Mouse (Mus musculus): Measurements from ENCODE around the gene Iqsec1.
"Not testable (repeated sequence)": the region's sequence is repeated elsewhere in the genome, so short reads cannot be mapped to it uniquely, and the experiment has no call there.

Iqsec1 gene

GRCm38 (mm10) chr6:90660398-90661028 lies 328.0 kb downstream of the Iqsec1 start:
- H3K9me3 ChIP-seq (ENCODE audit: low read length), result no peaks in the 10 kb centered on the region
- H3K36me3 ChIP-seq (ENCODE audit: insufficient read depth, low read length), result peaks cover 11% of the 10 kb centered on the region
- H3K4me3 ChIP-seq (replicated peaks; ENCODE audit: low read length), result peak overlapping the region; percentile 64
- no peak for TF ChIP-seq POU5F1 (IDR thresholded peaks at IDR 0.05; ENCODE audit: borderline replicate concordance, low read length)
- TF ChIP-seq CTCF (conservative IDR thresholded peaks at IDR 0.05; ENCODE audit: low read length), result no peak
- no peak for TF ChIP-seq NANOG (IDR thresholded peaks at IDR 0.05; ENCODE audit: borderline replicate concordance, low read length)
- peaks cover 34% of the 10 kb centered on the region for H3K4me1 ChIP-seq (replicated peaks; ENCODE audit: low read depth, low read length)
- H3K27me3 ChIP-seq (ENCODE audit: insufficient read depth, low read length), result 0 out of 2 replicates have a peak, but pooled peaks cover 3% of the 10 kb centered on the region

GRCm38 (mm10) chr6:90659913-90660312 lies 328.6 kb downstream of the Iqsec1 start:
- no peak for TF ChIP-seq NANOG (IDR thresholded peaks at IDR 0.05; ENCODE audit: borderline replicate concordance, low read length)
- no peak for TF ChIP-seq POU5F1 (IDR thresholded peaks at IDR 0.05; ENCODE audit: borderline replicate concordance, low read length)
- no peak for TF ChIP-seq CTCF (conservative IDR thresholded peaks at IDR 0.05; ENCODE audit: low read length)
- Histone ChIP-seq H3K36me3 (ENCODE audit: insufficient read depth, low read length) (peaks cover 5% of the 10 kb centered on the region), H3K4me1 (replicated peaks; ENCODE audit: low read depth, low read length) (peaks cover 34% of the 10 kb centered on the region), H3K27me3 (ENCODE audit: insufficient read depth, low read length) (0 out of 2 replicates have a peak, but pooled peaks cover 3% of the 10 kb centered on the region), H3K9me3 (ENCODE audit: low read length) (no peaks in the 10 kb centered on the region), H3K4me3 (replicated peaks; ENCODE audit: low read length) (no peak overlapping the region)

GRCm38 (mm10) chr6:90656344-90656850 lies 332.1 kb downstream of the Iqsec1 start:
- TF ChIP-seq CTCF (conservative IDR thresholded peaks at IDR 0.05; ENCODE audit: low read length), result peak; percentile 23
- H3K36me3 ChIP-seq (ENCODE audit: insufficient read depth, low read length); H3K9me3 ChIP-seq (ENCODE audit: low read length); H3K27me3 ChIP-seq (ENCODE audit: insufficient read depth, low read length); H3K4me3 ChIP-seq (replicated peaks; ENCODE audit: low read length): not testable (repeated sequence)
- H3K4me1 ChIP-seq (replicated peaks; ENCODE audit: low read depth, low read length), result peaks cover 12% of the 10 kb centered on the region

DNA sequence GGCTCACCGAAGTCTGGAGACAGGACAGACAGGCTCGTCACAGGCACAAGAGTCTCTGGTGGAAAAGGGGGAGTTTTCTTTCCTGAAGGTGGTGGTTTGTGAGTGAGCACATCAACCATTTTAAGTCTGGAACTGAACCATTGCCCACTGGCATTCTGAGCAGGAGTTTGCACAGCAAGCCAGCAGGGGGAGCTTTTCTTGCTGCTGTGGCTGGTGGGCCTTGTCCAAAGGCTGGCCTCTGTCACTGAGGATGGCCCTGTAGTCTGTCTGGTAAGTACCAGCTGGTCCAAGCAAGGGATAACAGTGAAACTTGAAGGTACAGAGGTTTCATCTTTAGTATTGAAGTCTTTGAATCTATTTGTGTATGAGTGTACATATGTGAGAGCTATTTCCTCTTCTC lies 334.7 kb downstream of the Iqsec1 start:
- H3K36me3 ChIP-seq (ENCODE audit: insufficient read depth, low read length), result no peaks in the 10 kb centered on the region
- H3K4me1 ChIP-seq (replicated peaks; ENCODE audit: low read depth, low read length), result no peaks in the 10 kb centered on the region
- 0 out of 2 replicates have a peak, but pooled peaks cover 3% of the 10 kb centered on the region for H3K27me3 ChIP-seq (ENCODE audit: insufficient read depth, low read length)
- H3K9me3 ChIP-seq (ENCODE audit: low read length), result no peaks in the 10 kb centered on the region; the same call in 1 of the 2 replicates
- TF ChIP-seq CTCF (conservative IDR thresholded peaks at IDR 0.05; ENCODE audit: low read length) (peak; percentile 64), POU5F1 (IDR thresholded peaks at IDR 0.05; ENCODE audit: borderline replicate concordance, low read length) (no peak)
- no peak overlapping the region for H3K4me3 ChIP-seq (replicated peaks; ENCODE audit: low read length)

- no peaks in the 10 kb centered on the region for H3K4me1 ChIP-seq (replicated peaks; ENCODE audit: low read depth, low read length)
- H3K9me3 ChIP-seq (ENCODE audit: low read length), result peaks cover 11% of the 10 kb centered on the region
- peaks cover 1% of the 10 kb centered on the region; the same call in 1 of the 2 replicates for H3K27me3 ChIP-seq (ENCODE audit: insufficient read depth, low read length)
- H3K36me3 ChIP-seq (ENCODE audit: insufficient read depth, low read length), result no peaks in the 10 kb centered on the region
- no peak for TF ChIP-seq NANOG (IDR thresholded peaks at IDR 0.05; ENCODE audit: borderline replicate concordance, low read length)
- no peak for TF ChIP-seq POU5F1 (IDR thresholded peaks at IDR 0.05; ENCODE audit: borderline replicate concordance, low read length)
- no peak for TF ChIP-seq CTCF (conservative IDR thresholded peaks at IDR 0.05; ENCODE audit: low read length)
- H3K4me3 ChIP-seq (replicated peaks; ENCODE audit: low read length), result no peak overlapping the region
Measured at GRCm38 (mm10) chr6:90650634-90651033, 337.9 kb downstream of the Iqsec1 start.

GRCm38 (mm10) chr6:90649279-90649678 lies 339.2 kb downstream of the Iqsec1 start:
- Histone ChIP-seq H3K36me3 (ENCODE audit: insufficient read depth, low read length) (no peaks in the 10 kb centered on the region), H3K4me3 (replicated peaks; ENCODE audit: low read length) (no peak overlapping the region), H3K9me3 (ENCODE audit: low read length) (peaks cover 11% of the 10 kb centered on the region), H3K4me1 (replicated peaks; ENCODE audit: low read depth, low read length) (no peaks in the 10 kb centered on the region), H3K27me3 (ENCODE audit: insufficient read depth, low read length) (peaks cover 11% of the 10 kb centered on the region; the same call in 1 of the 2 replicates)
- no peak for TF ChIP-seq NANOG (IDR thresholded peaks at IDR 0.05; ENCODE audit: borderline replicate concordance, low read length)
- no peak for TF ChIP-seq POU5F1 (IDR thresholded peaks at IDR 0.05; ENCODE audit: borderline replicate concordance, low read length)
- no peak for TF ChIP-seq CTCF (conservative IDR thresholded peaks at IDR 0.05; ENCODE audit: low read length)

DNA sequence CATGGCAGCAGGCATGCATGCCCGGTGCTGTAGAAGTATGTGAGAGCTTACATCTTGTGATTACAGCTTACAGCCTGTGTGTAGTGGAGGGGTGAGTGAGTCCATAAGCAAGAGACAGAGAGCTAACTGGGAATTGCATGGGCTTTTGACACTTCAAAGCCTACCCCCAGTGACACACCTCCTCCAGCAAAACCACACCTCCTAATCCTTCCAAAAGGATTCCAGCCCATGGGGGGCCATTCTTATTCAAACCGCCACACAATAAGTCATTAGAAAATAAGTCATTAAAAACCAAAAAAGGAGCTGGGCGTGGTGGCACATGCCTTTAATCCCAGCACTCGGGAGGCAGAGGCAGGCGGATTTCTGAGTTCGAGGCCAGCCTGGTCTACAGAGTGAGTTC lies 340.1 kb downstream of the Iqsec1 start:
- peaks cover 11% of the 10 kb centered on the region; the same call in 1 of the 2 replicates for H3K27me3 ChIP-seq (ENCODE audit: insufficient read depth, low read length)
- no peaks in the 10 kb centered on the region for H3K36me3 ChIP-seq (ENCODE audit: insufficient read depth, low read length)
- H3K4me3 ChIP-seq (replicated peaks; ENCODE audit: low read length), result no peak overlapping the region
- TF ChIP-seq CTCF (conservative IDR thresholded peaks at IDR 0.05; ENCODE audit: low read length), result no peak
- TF ChIP-seq NANOG (IDR thresholded peaks at IDR 0.05; ENCODE audit: borderline replicate concordance, low read length), result no peak
- no peak for TF ChIP-seq POU5F1 (IDR thresholded peaks at IDR 0.05; ENCODE audit: borderline replicate concordance, low read length)
- peaks cover 11% of the 10 kb centered on the region for H3K9me3 ChIP-seq (ENCODE audit: low read length)
- H3K4me1 ChIP-seq (replicated peaks; ENCODE audit: low read depth, low read length), result no peaks in the 10 kb centered on the region

DNA sequence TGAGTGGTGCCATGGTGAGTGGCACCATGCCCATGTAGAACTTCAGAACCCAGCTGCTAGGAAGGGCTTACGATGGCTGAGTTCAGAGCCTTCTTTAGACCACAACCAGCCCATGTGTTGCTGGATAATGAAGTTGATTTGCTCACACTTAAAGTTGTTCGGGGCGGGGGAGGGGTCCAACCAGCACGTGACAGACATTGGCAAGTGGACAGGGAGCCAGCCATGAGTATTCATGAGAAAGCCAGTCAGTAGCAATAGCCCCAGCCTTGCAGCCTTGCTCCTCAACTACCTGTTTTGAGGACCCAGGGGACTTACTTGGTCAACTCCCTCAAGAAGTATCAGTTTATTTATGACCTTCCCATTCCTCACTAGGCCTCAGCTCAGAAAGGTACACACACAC lies 343.5 kb downstream of the Iqsec1 start:
- Histone ChIP-seq H3K4me3 (replicated peaks; ENCODE audit: low read length) (no peak overlapping the region), H3K36me3 (ENCODE audit: insufficient read depth, low read length) (no peaks in the 10 kb centered on the region), H3K27me3 (ENCODE audit: insufficient read depth, low read length) (peaks cover 11% of the 10 kb centered on the region; the same call in 1 of the 2 replicates), H3K9me3 (ENCODE audit: low read length) (peaks cover 11% of the 10 kb centered on the region), H3K4me1 (replicated peaks; ENCODE audit: low read depth, low read length) (no peaks in the 10 kb centered on the region)
- no peak for TF ChIP-seq CTCF (conservative IDR thresholded peaks at IDR 0.05; ENCODE audit: low read length)

DNA sequence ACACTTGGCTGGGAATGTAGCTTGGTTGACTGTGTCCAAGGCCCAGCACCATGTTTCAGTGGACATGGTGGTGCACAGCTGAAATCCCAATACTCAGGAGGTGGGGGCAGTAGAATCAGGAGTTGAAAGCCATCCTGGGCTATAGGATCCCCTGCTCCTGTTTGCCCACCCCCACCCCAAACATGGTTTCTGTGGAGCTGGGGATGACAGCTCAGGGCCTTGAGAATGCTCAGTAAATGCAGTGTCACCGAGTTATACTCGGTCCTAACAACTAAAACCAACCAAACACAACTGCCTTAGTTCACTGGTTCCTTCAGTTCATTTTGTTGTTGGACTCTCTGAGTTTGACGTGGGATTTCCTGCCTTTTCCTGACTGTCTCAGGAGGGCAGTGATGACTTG lies 345.4 kb downstream of the Iqsec1 start:
- Histone ChIP-seq H3K4me3 (replicated peaks; ENCODE audit: low read length) (no peak overlapping the region), H3K4me1 (replicated peaks; ENCODE audit: low read depth, low read length) (no peaks in the 10 kb centered on the region), H3K36me3 (ENCODE audit: insufficient read depth, low read length) (no peaks in the 10 kb centered on the region), H3K9me3 (ENCODE audit: low read length) (peaks cover 6% of the 10 kb centered on the region), H3K27me3 (ENCODE audit: insufficient read depth, low read length) (peaks cover 12% of the 10 kb centered on the region; the same call in 1 of the 2 replicates)
- no peak for TF ChIP-seq POU5F1 (IDR thresholded peaks at IDR 0.05; ENCODE audit: borderline replicate concordance, low read length)
- no peak for TF ChIP-seq NANOG (IDR thresholded peaks at IDR 0.05; ENCODE audit: borderline replicate concordance, low read length)
- no peak for TF ChIP-seq CTCF (conservative IDR thresholded peaks at IDR 0.05; ENCODE audit: low read length)
